Mouse (Mus musculus) monocyte, adult 59 days (primary cell): ENCODE data around the gene Olfr1249. TPM values are rescaled to one million over a fixed set of nuclear protein-coding genes. Genes with fewer than 3 reads are reported as not detected.

Experiments
- total RNA-seq, 2 experiments: library from RNA; stranded (reverse); gene quantifications; one replicate each; pipeline ENCODE4 v1.2.4; 2023

Olfr1249 gene
- not detected for total RNA-seq

DNA sequence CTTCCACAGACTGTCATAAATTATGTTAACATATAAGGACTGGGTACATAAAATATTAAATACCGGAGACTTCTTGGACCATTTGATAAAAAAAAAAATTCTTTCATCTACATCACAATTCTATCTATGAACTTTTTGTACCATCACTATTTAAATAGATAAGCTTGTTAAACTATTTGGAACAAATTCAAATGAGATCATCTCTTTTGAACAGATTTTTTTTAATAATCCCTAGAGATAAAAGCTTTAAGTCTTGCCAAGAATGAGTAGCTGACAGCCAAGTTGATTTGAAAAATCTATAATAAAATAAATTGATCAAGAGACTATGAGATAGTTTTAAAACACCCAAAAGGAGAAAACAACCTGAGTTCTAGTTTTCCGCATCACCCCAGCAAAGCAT is at the start of gene Olfr1249:
Gene Olfr1249, minus strand, starts transcription at position 101 of the 400 bp plus-strand sequence.

DNA sequence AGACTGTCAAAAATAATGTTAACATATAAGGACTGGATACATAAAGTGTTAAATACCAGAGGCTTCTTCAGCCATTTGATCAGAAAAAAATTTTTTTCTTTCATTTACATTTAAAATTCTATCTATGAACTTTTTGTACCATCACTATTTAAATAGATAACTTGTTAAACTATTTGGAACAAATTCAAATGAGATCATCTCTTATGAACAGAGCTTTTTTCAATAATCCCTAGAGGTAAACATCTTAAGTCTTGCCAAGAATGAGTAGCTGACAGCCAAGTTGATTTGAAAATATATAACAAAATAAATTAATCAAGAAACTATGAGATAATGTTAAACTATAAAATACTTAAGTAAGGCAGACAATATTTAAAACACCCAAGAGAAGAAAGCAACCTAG is 37.1 kb upstream of the Olfr1249 start, which contains the start of gene Olfr1251:
Gene Olfr1251, minus strand, starts transcription at position 101 of the 400 bp plus-strand sequence.

DNA sequence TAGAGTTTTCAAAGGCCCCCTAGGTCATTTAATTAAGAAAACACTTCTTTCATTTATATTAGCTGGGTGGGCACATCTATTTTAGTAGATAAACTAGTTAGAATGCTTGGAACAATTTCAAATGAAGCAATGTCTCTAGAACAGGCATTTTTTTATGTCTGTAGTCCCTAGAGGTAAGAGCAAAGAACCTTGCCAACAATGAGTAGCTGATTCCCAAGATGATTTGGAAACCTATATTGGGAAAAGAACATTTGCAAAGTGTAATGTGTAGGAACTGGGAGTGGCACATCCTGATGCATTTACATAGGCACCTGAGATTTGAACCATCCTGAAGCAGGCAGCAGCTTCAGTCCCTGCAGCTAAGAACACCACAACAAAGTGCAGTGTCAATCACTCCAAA is 26.6 kb upstream of the Olfr1249 start, which contains the start of gene Olfr1250:
Gene Olfr1250, minus strand, starts transcription at position 101 of the 400 bp plus-strand sequence.

DNA sequence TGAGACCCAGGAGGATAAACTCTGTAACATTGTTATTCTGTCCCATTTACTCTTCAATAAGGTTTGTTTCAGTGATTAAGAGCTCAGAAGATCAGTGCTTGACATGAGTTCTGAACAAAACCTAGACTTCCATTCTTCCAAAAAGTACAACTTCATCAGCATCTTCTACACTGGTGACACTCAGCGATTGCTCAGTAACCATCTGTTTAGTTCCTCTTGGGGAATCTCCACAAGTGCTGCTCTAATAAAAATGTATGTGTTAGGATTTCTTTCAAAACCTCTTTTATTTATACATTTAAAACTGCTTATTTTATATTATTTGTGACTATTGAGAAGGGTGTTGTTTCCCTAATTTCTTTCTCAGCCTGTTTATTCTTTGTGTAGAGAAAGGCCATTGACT is 16.6 kb downstream of the Olfr1249 start, which contains the start of gene Olfr1248:
Gene Olfr1248, minus strand, starts transcription at position 101 of the 400 bp plus-strand sequence.

DNA sequence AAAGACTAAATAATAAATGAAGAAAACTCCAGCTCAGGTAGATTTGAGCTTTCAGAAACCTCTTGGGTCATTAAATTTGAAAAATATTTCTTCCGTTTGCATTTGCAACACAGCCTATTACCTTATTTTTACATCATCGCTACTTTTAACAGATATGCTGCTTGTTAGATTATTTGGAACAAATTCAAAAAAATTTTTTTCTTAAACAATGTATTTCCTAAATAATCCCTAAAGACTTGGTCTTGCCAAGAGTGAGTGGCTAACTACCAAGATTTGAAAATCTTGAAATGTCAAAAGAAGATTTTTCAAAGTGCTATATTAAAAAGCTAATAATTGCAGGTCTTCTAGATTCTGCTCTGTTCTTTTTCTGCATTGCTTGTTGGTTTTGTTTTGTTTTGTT is 20.8 kb downstream of the Olfr1249 start, which contains the start of gene Olfr1247:
Gene Olfr1247, minus strand, starts transcription at position 101 of the 400 bp plus-strand sequence.

DNA sequence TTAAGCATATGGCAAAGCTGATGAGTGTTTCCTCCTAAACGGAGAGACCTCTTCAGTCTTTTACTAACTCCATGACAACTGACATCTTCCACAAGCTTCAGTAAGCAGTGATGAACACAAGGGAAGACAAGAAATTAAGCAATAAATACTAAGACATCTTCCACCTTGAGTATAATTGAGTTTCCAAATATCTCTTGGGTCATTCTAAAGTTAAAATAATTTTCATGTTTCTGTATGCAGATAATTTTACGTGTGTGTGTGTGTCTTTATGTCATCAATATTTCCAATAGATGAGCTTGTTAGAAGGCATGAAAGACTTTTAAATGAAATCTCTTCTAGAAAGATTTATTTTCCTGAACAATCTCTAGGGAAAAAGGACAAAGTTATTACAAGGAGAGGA is 41.7 kb downstream of the Olfr1249 start, which contains the start of gene Olfr1246:
Gene Olfr1246, minus strand, starts transcription at position 101 of the 400 bp plus-strand sequence.

Other genes starting within 250 kb of the Olfr1249 start
- not detected for gene Olfr1238, start 225.3 kb downstream of the Olfr1249 start, total RNA-seq
- not detected for gene Olfr1239, start 214.6 kb downstream of the Olfr1249 start, total RNA-seq
- gene Olfr1240, start 192.0 kb downstream of the Olfr1249 start, total RNA-seq: not detected
- not detected for gene Olfr1241, start 147.9 kb downstream of the Olfr1249 start, total RNA-seq
- not detected for gene Olfr1242, start 136.6 kb downstream of the Olfr1249 start, total RNA-seq
- gene Olfr1243, start 103.5 kb downstream of the Olfr1249 start, total RNA-seq: not detected
- not detected for gene Olfr1245, start 56.5 kb downstream of the Olfr1249 start, total RNA-seq
- not detected for gene Olfr1246, start 41.8 kb downstream of the Olfr1249 start, total RNA-seq
- gene Olfr1247, start 20.9 kb downstream of the Olfr1249 start, total RNA-seq: under 1 TPM; 0.10 to 0.15 TPM
- not detected for gene Olfr1248, start 16.7 kb downstream of the Olfr1249 start, total RNA-seq
- not detected for gene Olfr1250, start 26.5 kb upstream of the Olfr1249 start, total RNA-seq
- gene Olfr1251, start 37.0 kb upstream of the Olfr1249 start, total RNA-seq: not detected
- gene Olfr1252, start 90.0 kb upstream of the Olfr1249 start, total RNA-seq: not detected
- not detected for gene Olfr1253, start 122.1 kb upstream of the Olfr1249 start, total RNA-seq
- gene Olfr1254, start 158.6 kb upstream of the Olfr1249 start, total RNA-seq: not detected
- gene Olfr1255, start 177.1 kb upstream of the Olfr1249 start, total RNA-seq: not detected
- not detected for gene Olfr1256, start 206.6 kb upstream of the Olfr1249 start, total RNA-seq
- gene Olfr48, start 213.2 kb upstream of the Olfr1249 start, total RNA-seq: not detected
- gene Olfr1257, start 243.5 kb upstream of the Olfr1249 start, total RNA-seq: not detected